Comparison of ENCODE assay signal across 8 mouse cellular contexts in the genomic region with DNA sequence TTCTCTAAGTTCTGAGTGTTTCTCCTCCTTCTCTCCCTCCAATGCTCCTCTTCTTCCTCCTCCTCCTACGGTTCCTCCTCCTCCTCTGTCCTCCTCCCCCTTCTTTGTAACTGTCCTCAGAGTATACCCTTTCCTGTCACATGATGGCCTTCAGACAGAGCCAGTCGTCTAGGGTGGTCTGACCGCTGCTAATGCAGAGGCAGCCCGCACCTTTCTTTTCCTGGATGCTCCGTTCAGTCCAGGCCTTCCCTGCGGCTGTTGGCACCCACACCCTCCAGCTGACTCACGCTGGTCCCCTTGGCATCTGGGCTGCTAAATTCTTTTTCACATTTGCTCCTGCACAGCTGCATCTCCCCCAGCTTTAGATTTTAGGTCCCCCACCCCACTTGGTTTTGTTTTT. TPM values are rescaled to one million over a fixed set of nuclear protein-coding genes. Genes with fewer than 3 reads are reported as not detected.
A peak's percentile ranks its signal among the peaks of the same experiment; 100 is the strongest.
DNase-seq lines count a peak whose midpoint lies in the region; ATAC-seq and TF ChIP-seq lines count a peak whose summit lies in the region.

No protein-coding gene starts in this region.

- no peak for TF ChIP-seq POLR2A in bone marrow macrophage, adult 2 months (IDR thresholded peaks at IDR 0.05; ENCODE audit: borderline replicate concordance, low read depth, low read length)

- H3K9me3 ChIP-seq in limb, embryonic 11.5 days (ENCODE audit: control insufficient read depth, low read length) = no peaks in the 10 kb centered on the region
- H3K9me3 ChIP-seq in midbrain, embryonic 16.5 days (replicated peaks; ENCODE audit: control insufficient read depth, low read length, poor library complexity, severe bottlenecking) = no peaks in the 10 kb centered on the region

- H3K27ac ChIP-seq in gastrocnemius, adult 2 months = peak overlapping the region; percentile 72
- H3K27ac ChIP-seq in bone marrow macrophage, adult 2 months (ENCODE audit: insufficient read depth, low read depth, low read length) = peak overlapping the region; percentile 98
- peak overlapping the region; percentile 24 for H3K27ac ChIP-seq in limb, embryonic 11.5 days (replicated peaks; ENCODE audit: low read depth, low read length)
- H3K27ac ChIP-seq in midbrain, embryonic 16.5 days (ENCODE audit: low read length) = peak overlapping the region; percentile 23; the same call in 1 of the 2 replicates

- no peaks in the 10 kb centered on the region for H3K36me3 ChIP-seq in limb, embryonic 11.5 days (ENCODE audit: control insufficient read depth, insufficient read depth, low read length)
- H3K36me3 ChIP-seq in midbrain, embryonic 16.5 days (ENCODE audit: control insufficient read depth, insufficient read depth, low read length) = no peaks in the 10 kb centered on the region

- ATAC-seq in limb, embryonic 11.5 days (ENCODE audit: insufficient number of reproducible peaks, low FRiP score, low TSS enrichment, low read depth) = no peak
- ATAC-seq in midbrain, embryonic 16.5 days = no peak

- WGBS in limb, embryonic 11.5 days = 40% methylated on average over 7 of the region's 7 CpGs
- WGBS in midbrain, embryonic 16.5 days = 28% methylated on average over 7 of the region's 7 CpGs

- intact Hi-C loops in gastrocnemius, adult 2 months (cut with DNase I) = no loop called here

- H3K27me3 ChIP-seq in limb, embryonic 11.5 days (ENCODE audit: control insufficient read depth, insufficient read depth, low read length) = no peaks in the 10 kb centered on the region
- H3K27me3 ChIP-seq in midbrain, embryonic 16.5 days (ENCODE audit: control insufficient read depth, insufficient read depth, low read depth, low read length) = no peaks in the 10 kb centered on the region

- DNase-seq in gastrocnemius, adult 2 months = peak; percentile 58
- no peak for DNase-seq in gastrocnemius, adult 18-20 months (ENCODE audit: low spot score)
- DNase-seq in gastrocnemius, postnatal 4 days (ENCODE audit: low spot score in 2 of 2) = peak; percentile 34 to 63
- peak; percentile 42 for DNase-seq in limb, embryonic 11.5 days (ENCODE audit: low spot score)
- no peak for DNase-seq in spleen, postnatal 36 days (ENCODE audit: low spot score in 2 of 2)
- no peak for DNase-seq in left cerebral cortex, adult 11 months (ENCODE audit: low spot score)

- TF ChIP-seq CTCF in gastrocnemius, adult 2 months (IDR thresholded peaks at IDR 0.05) = no peak
- TF ChIP-seq CTCF in bone marrow macrophage, adult 2 months (IDR thresholded peaks at IDR 0.05; ENCODE audit: low read depth, low read length) = no peak

- H3K4me1 ChIP-seq in bone marrow macrophage, adult 2 months (ENCODE audit: control insufficient read depth, insufficient read depth, low read length) = peaks cover 34% of the 10 kb centered on the region
- H3K4me1 ChIP-seq in limb, embryonic 11.5 days (ENCODE audit: control insufficient read depth, insufficient read depth, low read length) = peaks cover 18% of the 10 kb centered on the region; the same call in 1 of the 2 replicates
- no peaks in the 10 kb centered on the region for H3K4me1 ChIP-seq in midbrain, embryonic 16.5 days (ENCODE audit: control insufficient read depth, insufficient read depth, low read length)

- 0 out of 2 replicates have a peak overlapping the region, but pooled peaks have one; percentile 46 for H3K9ac ChIP-seq in limb, embryonic 11.5 days (ENCODE audit: low read length)
- no peak overlapping the region for H3K9ac ChIP-seq in midbrain, embryonic 16.5 days (ENCODE audit: low read depth, low read length)

- peak overlapping the region; percentile 9; the same call in 1 of the 2 replicates for H3K4me3 ChIP-seq in gastrocnemius, adult 2 months
- peak overlapping the region; percentile 10 for H3K4me3 ChIP-seq in bone marrow macrophage, adult 2 months (ENCODE audit: insufficient read depth, low read length)
- H3K4me3 ChIP-seq in limb, embryonic 11.5 days (ENCODE audit: low read depth, low read length) = no peak overlapping the region
- H3K4me3 ChIP-seq in midbrain, embryonic 16.5 days (ENCODE audit: low read depth, low read length) = no peak overlapping the region

- H3K4me2 ChIP-seq in limb, embryonic 11.5 days (ENCODE audit: low read depth, severe bottlenecking) = no peak overlapping the region
- H3K4me2 ChIP-seq in midbrain, embryonic 16.5 days (ENCODE audit: low read length) = no peak overlapping the region

RNA-seq across cellular contexts. Expression of gene Gm9964, which starts 9.8 kb away (rescaled TPM):
- total RNA-seq in gastrocnemius, adult 2 months (2021) = not detected
- not detected for total RNA-seq in gastrocnemius, adult 18-20 months (2021)
- polyA plus RNA-seq in bone marrow macrophage, adult 2 months (2012; ENCODE audit: insufficient read depth, insufficient read length, missing spikeins) = not detected in 2 replicates
- total RNA-seq in gastrocnemius, postnatal 4 days (2021) = not detected
- not detected in 2 replicates for polyA plus RNA-seq in limb, embryonic 11.5 days (2014; fragmentation: Nextera tagmentation; extraction: Ambion mirVana)
- polyA plus RNA-seq in midbrain, embryonic 16.5 days (2015; fragmentation: Nextera tagmentation; extraction: Ambion mirVana) = not detected in 2 replicates

RNA-seq across cellular contexts. Expression of gene Nf1, which starts 33.0 kb away (rescaled TPM):
- total RNA-seq in gastrocnemius, adult 2 months (2021) = 10 to 100 TPM; 18.2 to 23.5 TPM
- total RNA-seq in gastrocnemius, adult 18-20 months (2021) = 10 to 100 TPM; 13.9 to 18.6 TPM
- 19.7 and 19.9 TPM in 2 replicates for polyA plus RNA-seq in bone marrow macrophage, adult 2 months (2012; ENCODE audit: insufficient read depth, insufficient read length, missing spikeins)
- 10 to 100 TPM; 46.6 to 49.1 TPM for total RNA-seq in gastrocnemius, postnatal 4 days (2021)
- 9.9 and 10.1 TPM in 2 replicates for polyA plus RNA-seq in limb, embryonic 11.5 days (2014; fragmentation: Nextera tagmentation; extraction: Ambion mirVana)
- polyA plus RNA-seq in midbrain, embryonic 16.5 days (2015; fragmentation: Nextera tagmentation; extraction: Ambion mirVana) = 4.7 and 5.8 TPM in 2 replicates

RNA-seq across cellular contexts. Expression of gene Wsb1, which starts 52.0 kb away (rescaled TPM):
- 10 to 100 TPM in 1 of 2 experiments, 1 to 10 TPM in 1; 7.2 to 14.3 TPM for total RNA-seq in gastrocnemius, adult 2 months (2021)
- total RNA-seq in gastrocnemius, adult 18-20 months (2021) = 10 to 100 TPM in 1 of 2 experiments, 1 to 10 TPM in 1; 6.7 to 10.3 TPM
- 181 and 218 TPM in 2 replicates for polyA plus RNA-seq in bone marrow macrophage, adult 2 months (2012; ENCODE audit: insufficient read depth, insufficient read length, missing spikeins)
- 10 to 100 TPM; 66.9 to 68.6 TPM for total RNA-seq in gastrocnemius, postnatal 4 days (2021)
- 376 and 418 TPM in 2 replicates for polyA plus RNA-seq in limb, embryonic 11.5 days (2014; fragmentation: Nextera tagmentation; extraction: Ambion mirVana)
- polyA plus RNA-seq in midbrain, embryonic 16.5 days (2015; fragmentation: Nextera tagmentation; extraction: Ambion mirVana) = 499 and 559 TPM in 2 replicates

Comparison
In these comparisons a context has a peak if more than half of its experiments do, and no peak if none do; other contexts are left out.
1. DNase-seq: peak in gastrocnemius, adult 2 months (single experiment), gastrocnemius, postnatal 4 days (2 of 2) and limb, embryonic 11.5 days (single experiment); none in gastrocnemius, adult 18-20 months (single experiment), spleen, postnatal 36 days (0 of 2) and left cerebral cortex, adult 11 months (single experiment).
2. RNA of gene Wsb1, which starts 52.0 kb away (total RNA-seq): 66.9 to 68.6 TPM in gastrocnemius, postnatal 4 days; 7.2 to 14.3 TPM in gastrocnemius, adult 2 months and 6.7 to 10.3 TPM in gastrocnemius, adult 18-20 months; every median in the first group is over 4 times any median in the second.
3. H3K27ac ChIP-seq: peak in every context shown above with its lines; median percentile 98 in bone marrow macrophage, adult 2 months; 72 in gastrocnemius, adult 2 months; 24 in limb, embryonic 11.5 days; 23 in midbrain, embryonic 16.5 days.
4. H3K4me3 ChIP-seq: peak in gastrocnemius, adult 2 months (single experiment) and bone marrow macrophage, adult 2 months (single experiment); none in limb, embryonic 11.5 days (single experiment) and midbrain, embryonic 16.5 days (single experiment).